Mouse (Mus musculus) 3T3-L1 (cell line): ENCODE data around the gene Dnmbp.

Experiments
- DNase-seq: peaks from one replicate; pipeline ENCODE4 v3.0.0-alpha.2; 2015; ENCODE audit warnings: low read depth, low spot score

The Dnmbp gene

DNA sequence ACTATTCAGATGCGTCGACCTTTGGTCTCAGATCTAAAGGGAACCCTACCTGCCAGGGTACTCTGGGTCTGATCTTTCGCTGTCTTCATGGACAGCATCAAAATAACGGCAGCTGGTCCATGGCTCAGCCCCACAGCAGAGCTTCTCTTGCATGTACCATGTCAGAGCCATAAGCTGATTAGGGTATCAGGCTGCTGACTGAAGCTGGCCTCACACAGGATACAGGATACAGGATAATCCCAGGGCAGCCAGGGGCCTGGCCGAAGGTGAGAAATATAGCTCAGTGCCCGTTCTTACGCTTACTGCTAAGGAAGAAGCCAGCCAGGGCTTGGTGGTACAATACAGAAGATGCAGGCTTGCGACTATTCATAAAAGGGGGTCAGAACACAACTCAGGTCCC is 4.6 kb upstream of the Dnmbp start:
- DNase-seq = no peak

- no peak for DNase-seq
Observed at GRCm38 (mm10) chr19:43943076-43943475, 3.1 kb upstream of the Dnmbp start.

- peak; percentile 58 for DNase-seq
Observed at GRCm38 (mm10) chr19:43939171-43939768, 721 bp downstream of the Dnmbp start.

DNA sequence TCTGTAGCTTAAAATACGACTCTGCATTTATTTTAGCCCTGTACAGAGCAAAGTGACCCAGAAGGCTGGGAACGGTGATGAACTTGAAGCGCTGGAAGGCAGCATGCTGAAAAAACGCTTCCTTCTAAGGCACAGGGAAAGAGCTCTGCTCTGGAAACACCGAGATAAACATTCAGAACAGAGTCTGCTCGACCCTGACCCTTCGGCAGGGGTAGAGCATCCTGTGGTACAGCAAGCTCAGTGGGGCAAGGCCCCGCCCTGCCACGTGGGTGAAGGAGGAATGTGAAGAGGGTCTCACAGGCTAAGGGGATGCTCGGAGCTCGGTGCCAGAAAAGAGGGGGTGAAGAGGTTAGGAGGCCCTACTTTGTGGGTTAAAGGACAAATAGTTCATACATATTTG is 1.6 kb downstream of the Dnmbp start:
- peak; percentile 31 for DNase-seq

DNA sequence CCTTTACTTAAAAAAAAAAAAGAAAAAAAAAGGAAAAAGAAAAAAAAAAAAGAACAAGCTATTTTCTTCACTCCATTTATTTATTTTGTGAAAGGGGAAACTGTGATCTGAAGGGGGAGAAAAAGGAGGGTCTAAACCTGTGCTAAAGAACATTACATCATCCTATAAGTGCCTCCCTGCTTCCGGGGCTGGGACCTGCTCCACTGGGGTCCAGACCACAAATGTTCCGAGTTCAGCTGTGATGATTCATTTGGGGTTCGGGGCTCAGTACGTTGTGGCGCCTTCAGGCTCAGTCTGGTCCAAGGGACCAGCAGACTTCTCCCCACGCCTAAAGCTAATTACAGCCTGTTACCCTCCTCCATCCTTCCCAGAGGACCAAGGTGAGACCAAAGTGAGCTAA is 9.1 kb downstream of the Dnmbp start:
- DNase-seq = no peak

DNA sequence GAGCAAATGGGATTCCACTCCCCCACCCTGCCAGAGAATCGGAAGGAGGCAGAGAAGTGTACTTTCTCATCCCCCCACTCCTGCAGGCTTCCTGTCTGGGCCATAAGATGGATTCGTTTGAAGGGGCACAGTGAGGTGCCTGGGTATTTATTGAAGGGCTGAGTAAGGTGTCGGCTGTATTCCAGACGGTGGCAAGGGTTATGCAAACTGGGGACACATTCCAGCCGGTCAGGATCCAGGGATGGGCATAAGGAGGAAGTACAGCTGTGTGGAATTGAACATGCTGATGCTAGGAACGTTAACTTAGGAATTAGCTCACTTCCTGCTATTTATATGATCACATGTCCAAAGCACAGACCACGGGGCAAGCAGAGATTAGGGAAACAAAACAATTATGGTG is 9.6 kb downstream of the Dnmbp start:
- DNase-seq = no peak

DNA sequence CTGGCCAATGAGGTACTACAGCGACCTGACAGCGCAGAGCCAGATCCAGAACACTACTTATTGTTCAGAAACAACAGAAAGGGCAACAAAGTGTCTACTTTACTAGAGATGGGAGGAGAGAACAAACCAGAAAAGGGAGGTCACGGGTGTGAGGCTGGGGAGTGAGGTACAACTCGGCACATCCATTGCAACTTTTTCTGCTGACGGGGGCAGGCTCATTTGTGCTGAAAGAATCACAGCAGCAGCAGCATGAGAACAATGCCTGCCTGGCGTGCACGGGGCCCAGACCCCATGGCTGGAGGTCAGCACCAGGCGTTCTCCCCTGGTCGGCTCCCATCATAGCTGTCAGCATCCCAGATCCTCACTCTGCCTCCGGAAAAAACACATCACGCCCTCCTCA is 10.1 kb downstream of the Dnmbp start:
- DNase-seq = no peak

DNA sequence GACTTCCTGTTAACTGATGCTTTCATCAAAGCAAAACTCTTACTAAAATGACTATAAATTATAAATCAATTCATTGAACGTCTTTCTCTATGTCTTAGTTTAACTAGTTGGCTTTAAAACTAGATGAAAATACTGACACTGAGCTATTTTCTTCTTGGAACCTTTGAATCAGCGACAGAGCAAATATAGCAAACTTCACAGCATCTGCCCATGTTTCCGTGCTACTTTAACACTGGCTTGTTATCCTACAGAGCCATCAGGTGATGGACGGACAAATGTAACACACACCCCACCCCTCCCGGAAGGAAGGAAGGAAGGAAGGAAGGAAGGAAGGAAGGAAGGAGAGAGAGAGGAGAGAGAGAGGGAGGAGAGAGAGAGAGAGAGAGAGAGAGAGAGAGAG is 12.0 kb downstream of the Dnmbp start:
- no peak for DNase-seq

- no peak for DNase-seq
Observed at GRCm38 (mm10) chr19:43927057-43927456, 12.9 kb downstream of the Dnmbp start.

GRCm38 (mm10) chr19:43926141-43926987 is 13.6 kb downstream of the Dnmbp start:
- DNase-seq = peak; percentile 31

- no peak for DNase-seq
Observed at GRCm38 (mm10) chr19:43924361-43924760, 15.6 kb downstream of the Dnmbp start.

DNA sequence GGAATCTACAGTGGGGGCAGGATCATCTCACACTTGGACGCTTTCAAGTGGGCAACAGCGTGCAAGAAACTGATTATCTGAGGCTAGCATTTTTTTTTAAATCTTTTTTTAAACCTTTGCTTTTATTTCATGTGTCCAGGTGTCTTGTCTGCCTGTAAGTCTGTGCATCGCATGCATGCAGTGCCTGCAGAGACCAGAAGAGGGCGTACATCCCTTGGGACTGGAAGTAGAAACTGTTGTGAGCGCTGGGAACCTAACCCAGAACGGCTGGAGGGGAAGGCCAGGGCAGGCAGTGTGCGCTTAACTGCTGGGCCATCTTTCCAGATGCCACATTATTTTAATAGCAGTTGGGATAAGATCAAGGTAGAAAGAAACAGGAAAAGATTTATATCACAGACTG is 17.0 kb downstream of the Dnmbp start:
- DNase-seq = no peak

DNA sequence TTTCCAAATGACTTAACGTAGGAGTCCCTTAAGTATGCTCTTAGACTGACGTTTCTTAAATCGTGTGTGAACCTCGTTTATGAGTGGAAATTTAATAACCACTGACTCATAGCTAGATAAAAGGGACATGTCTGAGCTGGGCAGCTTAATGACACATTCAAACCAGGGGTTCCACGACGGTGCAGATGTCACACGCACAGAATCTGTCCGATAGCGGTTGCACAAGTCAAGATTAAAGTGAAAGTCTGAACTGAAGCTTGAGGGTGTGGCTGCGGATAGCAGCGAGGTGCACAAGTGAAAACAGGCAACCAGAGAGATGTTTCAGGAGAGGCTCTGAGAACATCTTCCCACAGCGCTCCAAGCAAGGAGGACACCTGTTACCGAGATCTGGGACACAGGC is 18.6 kb downstream of the Dnmbp start:
- no peak for DNase-seq

GRCm38 (mm10) chr19:43920453-43921300 is 19.3 kb downstream of the Dnmbp start:
- no peak for DNase-seq

DNA sequence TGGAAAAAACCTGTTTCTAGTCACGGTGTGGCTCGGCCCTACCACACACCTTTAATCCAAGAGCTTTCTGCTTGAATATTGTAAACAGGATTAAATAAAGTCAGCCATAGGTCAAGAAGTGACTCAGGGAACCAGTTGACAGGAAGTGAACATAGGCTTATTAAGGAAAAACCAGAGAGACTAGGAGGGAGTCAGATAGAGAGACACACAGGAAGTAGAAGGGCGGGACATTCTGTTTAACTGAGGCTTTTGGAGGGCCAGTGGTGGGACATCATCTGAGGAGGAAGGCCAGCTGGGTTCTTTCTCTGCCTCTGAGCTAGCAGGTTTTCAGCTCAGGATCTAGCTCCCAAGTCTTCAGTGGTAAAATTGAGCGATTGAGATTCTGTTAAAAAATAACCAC is 20.1 kb downstream of the Dnmbp start:
- DNase-seq = peak; percentile 27

DNA sequence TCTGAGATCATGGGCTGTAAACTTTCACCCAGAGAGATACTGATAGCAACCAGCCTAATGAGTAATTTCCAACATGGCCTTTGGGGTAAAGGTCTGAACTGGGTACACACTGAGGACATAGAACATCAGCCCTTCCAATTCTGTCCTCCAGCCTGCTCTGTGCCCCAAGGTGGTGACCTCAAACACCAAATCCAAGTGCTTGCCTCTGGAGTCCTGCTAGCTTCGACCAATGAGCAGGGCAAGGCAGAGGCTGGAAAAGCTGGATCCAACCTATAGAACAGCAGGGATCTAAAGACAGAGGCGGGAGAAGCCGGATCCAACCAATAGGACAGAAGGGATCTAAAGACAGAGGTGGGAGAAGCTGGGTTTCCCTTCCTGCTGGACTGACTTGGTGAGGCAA is 21.2 kb downstream of the Dnmbp start:
- peak; percentile 63 for DNase-seq

DNA sequence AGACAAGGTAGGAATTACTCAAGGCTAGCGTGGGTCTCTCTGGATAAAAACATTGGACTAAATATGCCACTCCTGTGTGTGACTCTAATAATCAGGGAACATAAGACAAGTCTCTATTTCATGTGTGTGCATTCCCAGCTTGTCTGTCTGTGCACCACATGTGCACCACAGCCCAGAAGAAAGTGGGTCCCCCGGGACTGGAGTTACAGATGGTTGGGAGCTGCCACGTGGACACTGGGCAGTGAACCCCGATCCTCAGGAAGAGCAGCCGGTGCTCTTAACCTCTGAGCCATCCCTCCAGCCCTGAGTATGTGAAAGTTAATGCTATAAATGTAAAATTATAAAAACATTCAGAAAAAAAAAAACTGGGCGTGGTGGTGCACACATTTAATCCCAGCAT is 22.2 kb downstream of the Dnmbp start:
- peak; percentile 37 for DNase-seq

GRCm38 (mm10) chr19:43917406-43917691 is 22.6 kb downstream of the Dnmbp start:
- DNase-seq = peak; percentile 31

DNA sequence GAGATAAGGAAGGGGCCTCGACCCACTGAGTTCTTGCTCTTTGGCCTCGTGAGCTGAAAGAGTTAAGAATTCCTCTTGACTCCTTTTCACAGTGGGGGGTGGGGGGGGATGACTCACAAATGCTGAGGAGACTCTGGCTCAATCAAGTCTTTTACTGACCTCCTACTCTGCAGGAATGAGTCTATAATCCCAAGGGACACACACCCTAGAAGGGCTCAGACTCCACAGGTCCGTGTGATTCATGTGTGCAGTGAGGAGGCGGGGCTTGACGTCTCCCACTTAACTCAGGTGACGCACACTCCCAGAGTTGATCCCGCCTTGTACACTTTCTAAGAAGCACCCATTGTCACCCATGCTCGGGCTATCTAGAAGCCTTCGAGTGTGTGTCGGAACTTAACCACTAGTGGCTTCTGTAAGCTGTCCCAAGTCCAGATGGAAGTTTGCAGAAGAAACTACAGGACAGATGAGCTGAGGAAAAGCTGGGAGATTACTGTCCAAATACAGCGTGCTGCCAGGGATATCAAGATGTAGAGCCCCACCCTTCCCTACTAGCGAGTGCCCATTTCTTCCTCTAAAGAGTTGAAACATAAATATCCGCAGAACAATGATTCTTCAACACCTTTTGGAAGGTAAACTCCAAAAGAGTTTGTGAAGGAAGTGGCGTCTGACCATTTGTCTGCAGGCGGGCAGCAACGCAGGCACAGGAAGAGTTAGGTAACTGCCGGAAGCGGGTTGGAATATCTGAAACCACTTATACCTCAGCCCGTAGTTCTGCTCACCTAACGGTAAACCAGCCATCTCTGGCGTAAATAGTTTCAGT is 23.2 kb downstream of the Dnmbp start:
- DNase-seq = peak; percentile 100

- peak; percentile 70 for DNase-seq
Observed at GRCm38 (mm10) chr19:43915431-43915830, 24.6 kb downstream of the Dnmbp start.

DNA sequence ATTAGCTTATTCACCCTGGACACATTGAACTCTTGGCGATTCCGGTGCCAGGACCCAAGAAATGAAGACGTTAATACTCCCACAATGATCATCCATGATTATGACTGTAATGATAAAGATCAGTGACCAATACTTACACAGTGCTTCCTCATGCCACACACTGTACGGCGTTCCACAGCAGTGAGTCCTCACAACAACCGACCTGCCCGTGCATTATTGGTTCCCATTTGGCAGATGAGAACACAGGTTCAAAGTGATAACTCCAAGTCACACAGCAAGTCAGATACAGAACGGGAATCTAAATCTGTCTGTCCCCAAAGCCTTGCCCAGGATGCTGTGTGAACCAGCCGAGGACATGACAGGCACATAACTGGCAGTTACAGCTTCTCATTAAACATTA is 25.0 kb downstream of the Dnmbp start:
- peak; percentile 40 for DNase-seq
